Mouse (Mus musculus): ENCODE results near the gene Abcf2. TPM values are rescaled to one million over a fixed set of nuclear protein-coding genes. Genes with fewer than 3 reads are reported as not detected.

Abcf2 gene
- polyA plus RNA-seq, 1 experiment from 2014 or later = 118 TPM

- ATAC-seq (replicated peaks; ENCODE audit: low FRiP score) = no peak
Observed at GRCm38 (mm10) chr5:24601071-24601835, 24.0 kb upstream of the Abcf2 start.

GRCm38 (mm10) chr5:24600236-24600635 is 23.0 kb upstream of the Abcf2 start:
- Histone ChIP-seq H3K9ac (no peak overlapping the region), H3K27ac (no peak overlapping the region), H3K9me3 (replicated peaks) (no peaks in the 10 kb centered on the region), H3K4me3 (replicated peaks) (peak overlapping the region; percentile 66), H3K27me3 (peaks cover 6% of the 10 kb centered on the region; the same call in 1 of the 2 replicates), H3K4me1 (peaks cover 74% of the 10 kb centered on the region), H3K4me2 (peak overlapping the region; percentile 90), H3K36me3 (peaks cover 9% of the 10 kb centered on the region)
- no peak for ATAC-seq (replicated peaks; ENCODE audit: low FRiP score)
- WGBS = 74% methylated on average over 2 of the region's 2 CpGs

More at GRCm38 (mm10) chr5:24601071-24601835, 24.0 kb upstream of the Abcf2 start:
- Histone ChIP-seq H3K27me3 (peaks cover 6% of the 10 kb centered on the region; the same call in 1 of the 2 replicates), H3K4me3 (replicated peaks) (peak overlapping the region; percentile 66), H3K36me3 (no peaks in the 10 kb centered on the region), H3K4me1 (peaks cover 83% of the 10 kb centered on the region), H3K9ac (peak overlapping the region; percentile 79), H3K4me2 (peak overlapping the region; percentile 90), H3K9me3 (replicated peaks) (no peaks in the 10 kb centered on the region), H3K27ac (peak overlapping the region; percentile 99)
- WGBS = under 1% methylated on average over 33 of the region's 33 CpGs

GRCm38 (mm10) chr5:24599137-24599536 is 21.9 kb upstream of the Abcf2 start:
- WGBS = 13% methylated on average over 8 of the region's 8 CpGs

GRCm38 (mm10) chr5:24598570-24599006 is 21.3 kb upstream of the Abcf2 start:
- Histone ChIP-seq H3K27me3 (peaks cover 6% of the 10 kb centered on the region; the same call in 1 of the 2 replicates), H3K9me3 (replicated peaks) (no peaks in the 10 kb centered on the region), H3K36me3 (peaks cover 26% of the 10 kb centered on the region), H3K4me2 (peak overlapping the region; percentile 98), H3K4me3 (replicated peaks) (peak overlapping the region; percentile 53), H3K4me1 (peaks cover 61% of the 10 kb centered on the region), H3K9ac (peak overlapping the region; percentile 63), H3K27ac (peak overlapping the region; percentile 34; the same call in 1 of the 2 replicates)
- WGBS = 0% methylated on average over 40 of the region's 41 CpGs
- peak; percentile 29 for ATAC-seq (replicated peaks; ENCODE audit: low FRiP score)

More at GRCm38 (mm10) chr5:24599137-24599536, 21.9 kb upstream of the Abcf2 start:
- no peak for ATAC-seq (replicated peaks; ENCODE audit: low FRiP score)
- H3K4me1 ChIP-seq = peaks cover 67% of the 10 kb centered on the region
- H3K9ac ChIP-seq = 0 out of 2 replicates have a peak overlapping the region, but pooled peaks have one; percentile 63
- peak overlapping the region; percentile 98 for H3K4me2 ChIP-seq
- H3K36me3 ChIP-seq = peaks cover 20% of the 10 kb centered on the region
- peaks cover 6% of the 10 kb centered on the region; the same call in 1 of the 2 replicates for H3K27me3 ChIP-seq
- H3K27ac ChIP-seq = 0 out of 2 replicates have a peak overlapping the region, but pooled peaks have one; percentile 34
- H3K4me3 ChIP-seq (replicated peaks) = peak overlapping the region; percentile 53
- no peaks in the 10 kb centered on the region for H3K9me3 ChIP-seq (replicated peaks)

GRCm38 (mm10) chr5:24597901-24598569 is 20.8 kb upstream of the Abcf2 start:
- ATAC-seq (replicated peaks; ENCODE audit: low FRiP score) = no peak
- Histone ChIP-seq H3K4me3 (replicated peaks) (peak overlapping the region; percentile 53), H3K36me3 (peaks cover 31% of the 10 kb centered on the region), H3K27ac (peak overlapping the region; percentile 34; the same call in 1 of the 2 replicates), H3K9me3 (replicated peaks) (no peaks in the 10 kb centered on the region), H3K4me1 (peaks cover 56% of the 10 kb centered on the region), H3K9ac (peak overlapping the region; percentile 63), H3K27me3 (peaks cover 6% of the 10 kb centered on the region; the same call in 1 of the 2 replicates), H3K4me2 (peak overlapping the region; percentile 98)
- 23% methylated on average over 15 of the region's 15 CpGs for WGBS

- Histone ChIP-seq H3K9ac (0 out of 2 replicates have a peak overlapping the region, but pooled peaks have one; percentile 1), H3K9me3 (replicated peaks) (no peaks in the 10 kb centered on the region), H3K36me3 (peaks cover 39% of the 10 kb centered on the region), H3K27me3 (peaks cover 6% of the 10 kb centered on the region; the same call in 1 of the 2 replicates), H3K4me3 (replicated peaks) (no peak overlapping the region), H3K4me2 (no peak overlapping the region), H3K27ac (peak overlapping the region; percentile 25; the same call in 1 of the 2 replicates), H3K4me1 (peaks cover 53% of the 10 kb centered on the region)
- no peak for ATAC-seq (replicated peaks; ENCODE audit: low FRiP score)
- 57% methylated on average over 2 of the region's 2 CpGs for WGBS
Observed at GRCm38 (mm10) chr5:24597221-24597728, 20.0 kb upstream of the Abcf2 start.

GRCm38 (mm10) chr5:24596519-24597171 is 19.4 kb upstream of the Abcf2 start:
- Histone ChIP-seq H3K27me3 (peaks cover 6% of the 10 kb centered on the region; the same call in 1 of the 2 replicates), H3K4me1 (peaks cover 55% of the 10 kb centered on the region), H3K4me3 (replicated peaks) (no peak overlapping the region), H3K27ac (no peak overlapping the region), H3K9ac (0 out of 2 replicates have a peak overlapping the region, but pooled peaks have one; percentile 1), H3K4me2 (no peak overlapping the region; the same call in 1 of the 2 replicates), H3K9me3 (replicated peaks) (no peaks in the 10 kb centered on the region), H3K36me3 (peaks cover 45% of the 10 kb centered on the region)
- 21% methylated on average over 11 of the region's 11 CpGs for WGBS
- no peak for ATAC-seq (replicated peaks; ENCODE audit: low FRiP score)

GRCm38 (mm10) chr5:24595786-24596380 is 18.6 kb upstream of the Abcf2 start:
- no peaks in the 10 kb centered on the region for H3K9me3 ChIP-seq (replicated peaks)
- peaks cover 51% of the 10 kb centered on the region for H3K36me3 ChIP-seq
- no peak overlapping the region for H3K4me2 ChIP-seq
- peaks cover 56% of the 10 kb centered on the region for H3K4me1 ChIP-seq
- 67% methylated on average over 14 of the region's 14 CpGs for WGBS
- H3K4me3 ChIP-seq (replicated peaks) = no peak overlapping the region
- no peak overlapping the region for H3K9ac ChIP-seq
- H3K27me3 ChIP-seq = peaks cover 6% of the 10 kb centered on the region; the same call in 1 of the 2 replicates
- no peak overlapping the region for H3K27ac ChIP-seq
- no peak for ATAC-seq (replicated peaks; ENCODE audit: low FRiP score)

GRCm38 (mm10) chr5:24595261-24595660 is 18.0 kb upstream of the Abcf2 start:
- H3K9me3 ChIP-seq (replicated peaks) = no peaks in the 10 kb centered on the region
- no peak overlapping the region for H3K27ac ChIP-seq
- peaks cover 52% of the 10 kb centered on the region for H3K36me3 ChIP-seq
- no peak overlapping the region for H3K4me3 ChIP-seq (replicated peaks)
- peaks cover 52% of the 10 kb centered on the region for H3K4me1 ChIP-seq
- no peak for ATAC-seq (replicated peaks; ENCODE audit: low FRiP score)
- no peak overlapping the region for H3K9ac ChIP-seq
- peaks cover 6% of the 10 kb centered on the region; the same call in 1 of the 2 replicates for H3K27me3 ChIP-seq
- 94% methylated on average over 5 of the region's 5 CpGs for WGBS
- no peak overlapping the region for H3K4me2 ChIP-seq

- ATAC-seq (replicated peaks; ENCODE audit: low FRiP score) = no peak
- Histone ChIP-seq H3K27ac (no peak overlapping the region), H3K4me1 (peaks cover 50% of the 10 kb centered on the region), H3K27me3 (peaks cover 6% of the 10 kb centered on the region; the same call in 1 of the 2 replicates), H3K4me3 (replicated peaks) (no peak overlapping the region), H3K9me3 (replicated peaks) (no peaks in the 10 kb centered on the region), H3K4me2 (no peak overlapping the region), H3K36me3 (peaks cover 61% of the 10 kb centered on the region), H3K9ac (no peak overlapping the region)
- 94% methylated on average over 5 of the region's 5 CpGs for WGBS
Observed at GRCm38 (mm10) chr5:24594346-24594745, 17.1 kb upstream of the Abcf2 start.

- Histone ChIP-seq H3K36me3 (peaks cover 65% of the 10 kb centered on the region), H3K9me3 (replicated peaks) (no peaks in the 10 kb centered on the region), H3K4me1 (peaks cover 46% of the 10 kb centered on the region), H3K4me3 (replicated peaks) (no peak overlapping the region), H3K27me3 (peaks cover 6% of the 10 kb centered on the region; the same call in 1 of the 2 replicates), H3K4me2 (no peak overlapping the region), H3K27ac (no peak overlapping the region), H3K9ac (no peak overlapping the region)
- no peak for ATAC-seq (replicated peaks; ENCODE audit: low FRiP score)
- WGBS = 71% methylated on average over 10 of the region's 10 CpGs
Observed at GRCm38 (mm10) chr5:24593928-24594327, 16.7 kb upstream of the Abcf2 start.
